Mouse (Mus musculus): ENCODE measurements at regions not wholly inside any gene's neighbourhood (a gene's known extent, or its start where the extent isn't known, plus 50 kb on each side); places are given as distances from the start of the nearest gene placed in this dataset.

- DNase-seq (ENCODE audit: low read depth): no peak
Observed at GRCm38 (mm10) chr3:151351481-151352090, 86.1 kb upstream of the Adgrl4 start.

GRCm38 (mm10) chr3:151366302-151366701 lies 71.4 kb upstream of the Adgrl4 start:
- no peak for DNase-seq (ENCODE audit: low read depth)

DNA sequence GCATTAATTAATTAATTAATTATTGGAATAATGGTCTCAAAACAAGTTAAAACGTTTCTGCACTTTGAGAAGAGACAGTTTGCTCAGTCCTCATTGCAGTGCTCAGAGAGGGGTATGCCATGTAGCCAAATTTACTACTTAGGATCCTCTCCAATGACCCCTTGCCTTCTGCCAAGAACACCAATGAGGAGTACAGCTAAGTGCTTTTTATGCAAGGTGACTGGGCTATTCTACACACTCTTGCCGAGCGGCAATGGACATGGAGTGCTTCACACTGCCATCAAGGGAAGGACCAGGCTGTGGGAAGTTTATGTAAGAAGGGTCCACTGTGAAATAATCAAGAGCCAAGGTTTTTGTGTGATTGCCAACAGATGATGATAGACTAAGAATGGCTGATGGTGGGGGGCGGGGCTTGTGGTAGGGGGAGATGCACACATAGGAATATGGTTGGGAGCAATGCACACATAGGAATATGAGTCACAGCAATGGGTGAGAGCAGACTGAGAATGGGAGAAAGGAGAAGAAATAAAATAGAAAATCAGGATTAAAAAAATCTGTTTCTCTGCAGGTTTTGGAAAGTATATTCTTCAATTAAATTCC lies 70.9 kb upstream of the Adgrl4 start:
- DNase-seq (ENCODE audit: low read depth): no peak

GRCm38 (mm10) chr3:151383326-151384019 lies 54.2 kb upstream of the Adgrl4 start:
- DNase-seq (ENCODE audit: low read depth): peak; percentile 35

DNA sequence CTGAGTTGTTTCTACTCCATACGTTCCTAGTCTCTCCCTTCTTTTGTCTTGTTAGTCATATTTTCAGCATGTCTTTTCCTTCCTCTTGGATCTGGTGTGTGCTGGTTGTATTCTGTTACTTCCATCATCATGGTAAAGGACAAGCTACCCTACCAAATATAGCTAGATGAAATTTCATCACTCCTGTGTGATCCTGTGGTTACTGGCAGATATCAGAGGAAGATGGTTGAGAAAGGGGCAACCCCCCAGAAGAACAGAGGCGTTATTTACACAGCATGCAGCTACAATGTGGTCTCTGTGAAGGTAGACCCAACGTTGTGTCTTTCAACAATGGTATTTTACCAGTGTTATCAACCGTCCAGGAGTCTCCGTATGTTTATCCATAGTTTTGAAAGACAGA lies 52.8 kb upstream of the Adgrl4 start:
- DNase-seq (ENCODE audit: low read depth): no peak

DNA sequence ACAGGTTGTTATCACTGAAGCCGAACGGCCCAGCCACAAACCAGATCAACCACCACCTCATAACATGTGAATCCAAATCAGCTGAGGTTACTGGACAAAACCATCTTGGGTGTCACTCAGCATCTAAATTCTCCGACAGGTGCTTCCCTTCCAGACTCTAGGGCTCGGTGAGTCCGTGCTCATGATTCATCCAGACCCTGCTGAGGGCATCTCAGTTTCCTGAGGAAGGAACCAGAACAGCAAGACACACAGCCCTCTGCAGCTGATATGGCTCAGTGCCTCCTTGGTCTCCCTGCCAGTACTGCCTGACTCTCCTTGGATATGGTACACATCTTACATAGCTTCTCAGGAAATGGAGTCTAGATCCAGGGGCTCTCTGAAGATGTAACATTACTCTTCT lies 51.6 kb upstream of the Adgrl4 start:
- peak; percentile 30 for DNase-seq (ENCODE audit: low read depth)

Data from c-Kit-positive CD71-negative TER-119-negative erythroid progenitor cells, embryonic 14.5 days (primary cell).